In the genomic region with DNA sequence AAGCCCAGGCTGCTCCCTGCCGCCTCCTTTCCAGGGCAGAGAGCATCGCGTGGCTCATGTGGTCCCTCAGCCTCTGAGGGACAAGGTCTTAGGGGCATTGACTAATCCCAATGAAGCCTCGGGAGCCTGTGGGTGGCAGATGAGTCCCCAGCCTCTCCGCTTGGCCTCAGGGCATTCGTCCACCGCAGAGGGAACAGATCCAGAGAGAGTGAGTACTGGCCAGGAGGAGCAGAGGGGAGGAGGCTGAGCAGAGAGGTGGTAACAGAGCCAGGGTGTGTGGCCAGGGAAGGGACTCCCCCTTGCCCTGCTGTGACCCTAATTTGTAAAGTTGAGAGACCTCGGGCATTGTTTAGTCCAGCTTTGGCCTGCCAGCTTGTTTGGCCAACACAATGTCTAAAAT, we compare ENCODE assay signal across 11 mouse cellular contexts. TPM values are rescaled to one million over a fixed set of nuclear protein-coding genes. Genes with fewer than 3 reads are reported as not detected.
A peak's percentile ranks its signal among the peaks of the same experiment; 100 is the strongest.
DNase-seq lines count a peak whose midpoint lies in the region; ATAC-seq lines count a peak whose summit lies in the region.
"Had no signal": no experiment of that assay in that cellular context is flagged by ENCODE, and none has a peak within 500 bp of the region (broad histone marks: within the 10 kb centered on the region; RNA-seq: fewer than 3 reads in every experiment).

No protein-coding gene starts in this region.

- intact Hi-C loops in left cerebral cortex, postnatal 36 days (cut with DNase I) = no loop called here

- ATAC-seq in cerebellum, adult (ENCODE audit: insufficient number of reproducible peaks, low FRiP score, low TSS enrichment) = no peak; the same call in 1 of the 2 replicates

- DNase-seq in cerebellum, adult 11-12 months = peak; percentile 73
- peak; percentile 46 for DNase-seq in lung, postnatal 10 days
- no peak for DNase-seq in lung, postnatal 25 days (ENCODE audit: low spot score)
- DNase-seq in adipocyte (ENCODE audit: low spot score) = peak; percentile 48
- DNase-seq in cerebellum, postnatal 10 days = peak; percentile 71 to 77
- DNase-seq in frontal cortex, adult 2 months (ENCODE audit: extremely low spot score in 1 of 2, low spot score in 1 of 2) = no peak
- DNase-seq in left cerebral cortex, postnatal 36 days (ENCODE audit: low spot score in 2 of 2) = no peak
- DNase-seq: heart, adult 11 months; liver, embryonic 13.5 days; right cerebral cortex, postnatal 25 days had no signal

RNA-seq across cellular contexts. Expression of gene Unc5a, which starts 29.6 kb away (rescaled TPM):
- polyA plus RNA-seq in frontal cortex, adult 2 months (2012; rRNA removed) = 47.8 and 51.5 TPM in 2 replicates
- 100 to 1,000 TPM in 1 of 2 experiments, 10 to 100 TPM in 1; 96.3 to 101 TPM for total RNA-seq in left cerebral cortex, postnatal 36 days (2021)

RNA-seq across cellular contexts. Expression of gene Hk3, which starts 42.4 kb away (rescaled TPM):
- polyA plus RNA-seq in frontal cortex, adult 2 months (2012; rRNA removed) = 1.2 and 1.9 TPM in 2 replicates
- total RNA-seq in left cerebral cortex, postnatal 36 days (2021) = 1 to 10 TPM; 1.1 to 1.7 TPM

Comparison
In these comparisons a context has a peak if more than half of its experiments do, and no peak if none do; other contexts are left out.
1. DNase-seq: peak in cerebellum, adult 11-12 months (single experiment), lung, postnatal 10 days (single experiment), adipocyte (single experiment) and cerebellum, postnatal 10 days (2 of 2); none in lung, postnatal 25 days (single experiment), frontal cortex, adult 2 months (0 of 2) and left cerebral cortex, postnatal 36 days (0 of 2).